Mouse (Mus musculus): ENCODE data around the gene Angptl2. TPM values are rescaled to one million over a fixed set of nuclear protein-coding genes. Genes with fewer than 3 reads are reported as not detected.
A peak's percentile ranks its signal among the peaks of the same experiment; 100 is the strongest.

Angptl2 gene
- polyA plus RNA-seq, 1 experiment: 17.2 TPM

GRCm38 (mm10) chr2:33254318-33254985, 38.6 kb downstream of the Angptl2 start:
- DNase-seq (ENCODE audit: low read depth): no peak
- TF ChIP-seq POLR2A (IDR thresholded peaks at IDR 0.05; ENCODE audit: borderline replicate concordance, extremely low read depth, insufficient read depth, insufficient read length, poor library complexity, severe bottlenecking): no peak
- no peak for TF ChIP-seq CTCF (IDR thresholded peaks at IDR 0.05; ENCODE audit: borderline replicate concordance, extremely low read depth, insufficient read depth, insufficient read length)

- DNase-seq (ENCODE audit: low read depth): no peak
- TF ChIP-seq CTCF (IDR thresholded peaks at IDR 0.05; ENCODE audit: borderline replicate concordance, extremely low read depth, insufficient read depth, insufficient read length) (no peak), POLR2A (IDR thresholded peaks at IDR 0.05; ENCODE audit: borderline replicate concordance, extremely low read depth, insufficient read depth, insufficient read length, poor library complexity, severe bottlenecking) (no peak)
Measured at GRCm38 (mm10) chr2:33256769-33257537, 41.1 kb downstream of the Angptl2 start.

DNA sequence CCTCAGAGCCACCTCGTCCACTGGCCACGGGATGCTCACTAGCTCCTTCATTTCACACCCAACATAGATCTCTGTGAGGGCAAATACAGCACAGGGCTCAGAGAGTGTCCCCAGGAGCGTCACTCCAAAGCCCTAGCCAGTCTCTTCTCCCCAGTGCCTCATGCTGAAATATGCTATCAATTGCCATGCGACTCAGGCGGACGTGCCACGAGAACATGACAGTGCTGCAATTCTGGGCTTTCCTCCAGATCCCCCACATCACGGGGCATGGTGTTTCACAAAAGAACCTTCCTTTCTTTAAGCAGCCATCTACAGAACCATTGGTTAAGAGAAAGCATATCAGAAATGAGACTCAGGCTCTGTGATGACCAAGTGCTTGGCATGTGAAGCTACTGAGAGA, 44.9 kb downstream of the Angptl2 start:
- TF ChIP-seq POLR2A (IDR thresholded peaks at IDR 0.05; ENCODE audit: borderline replicate concordance, extremely low read depth, insufficient read depth, insufficient read length, poor library complexity, severe bottlenecking) (no peak), CTCF (IDR thresholded peaks at IDR 0.05; ENCODE audit: borderline replicate concordance, extremely low read depth, insufficient read depth, insufficient read length) (no peak)

GRCm38 (mm10) chr2:33261475-33261874, 45.6 kb downstream of the Angptl2 start:
- TF ChIP-seq POLR2A (IDR thresholded peaks at IDR 0.05; ENCODE audit: borderline replicate concordance, extremely low read depth, insufficient read depth, insufficient read length, poor library complexity, severe bottlenecking) (no peak), CTCF (IDR thresholded peaks at IDR 0.05; ENCODE audit: borderline replicate concordance, extremely low read depth, insufficient read depth, insufficient read length) (no peak)
- no peak for DNase-seq (ENCODE audit: low read depth)

More for the DNA sequence above, 44.9 kb downstream of the Angptl2 start:
- peak; percentile 67 for DNase-seq (ENCODE audit: low read depth)

DNA sequence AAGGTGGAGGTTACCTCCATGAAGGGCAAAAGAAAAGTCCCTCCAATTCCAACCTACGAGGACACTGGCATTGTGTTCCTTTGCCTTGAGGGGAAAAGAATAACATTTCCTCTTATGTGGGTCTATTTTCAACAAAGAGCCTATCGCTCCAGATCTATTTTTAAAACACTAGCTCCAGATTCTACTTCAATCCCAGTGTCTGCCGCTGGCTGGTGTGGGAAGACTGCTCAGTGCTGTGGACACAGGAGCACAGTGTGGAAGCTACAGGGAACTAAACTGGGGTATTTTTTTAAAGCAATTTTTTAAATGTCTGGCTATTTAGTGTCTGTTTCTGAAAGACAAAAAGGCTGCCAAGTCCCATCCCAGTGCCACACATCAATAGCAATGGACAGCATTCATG, 49.9 kb downstream of the Angptl2 start:
- no peak for TF ChIP-seq POLR2A (IDR thresholded peaks at IDR 0.05; ENCODE audit: borderline replicate concordance, extremely low read depth, insufficient read depth, insufficient read length, poor library complexity, severe bottlenecking)
- TF ChIP-seq CTCF (IDR thresholded peaks at IDR 0.05; ENCODE audit: borderline replicate concordance, extremely low read depth, insufficient read depth, insufficient read length): no peak
- no peak for DNase-seq (ENCODE audit: low read depth)

- peak; percentile 88 for DNase-seq (ENCODE audit: low read depth)
- no peak for TF ChIP-seq CTCF (IDR thresholded peaks at IDR 0.05; ENCODE audit: borderline replicate concordance, extremely low read depth, insufficient read depth, insufficient read length)
- no peak for TF ChIP-seq POLR2A (IDR thresholded peaks at IDR 0.05; ENCODE audit: borderline replicate concordance, extremely low read depth, insufficient read depth, insufficient read length, poor library complexity, severe bottlenecking)
Measured at GRCm38 (mm10) chr2:33267075-33267474, 51.2 kb downstream of the Angptl2 start.

- no peak for DNase-seq (ENCODE audit: low read depth)
- TF ChIP-seq CTCF (IDR thresholded peaks at IDR 0.05; ENCODE audit: borderline replicate concordance, extremely low read depth, insufficient read depth, insufficient read length) (no peak), POLR2A (IDR thresholded peaks at IDR 0.05; ENCODE audit: borderline replicate concordance, extremely low read depth, insufficient read depth, insufficient read length, poor library complexity, severe bottlenecking) (no peak)
Measured at GRCm38 (mm10) chr2:33268384-33269131, 52.7 kb downstream of the Angptl2 start.

DNA sequence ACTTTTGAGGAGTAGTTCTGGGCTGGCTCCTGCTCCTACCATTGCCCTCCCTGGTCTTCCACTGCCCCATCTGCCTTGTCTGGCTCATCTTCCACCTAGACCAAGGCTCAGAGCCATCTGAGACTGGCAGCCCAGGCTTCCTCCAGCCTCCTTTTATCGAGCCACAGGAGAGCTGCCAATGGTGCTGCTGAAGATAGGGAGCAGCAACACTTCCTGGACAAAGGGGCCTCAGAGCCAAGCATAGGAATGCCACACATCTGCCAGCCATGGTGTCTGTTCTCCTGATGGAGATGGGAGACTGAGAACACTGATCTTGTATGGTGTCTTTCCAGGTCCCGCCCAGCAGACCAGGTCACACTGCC, 53.2 kb downstream of the Angptl2 start:
- TF ChIP-seq CTCF (IDR thresholded peaks at IDR 0.05; ENCODE audit: borderline replicate concordance, extremely low read depth, insufficient read depth, insufficient read length): no peak
- TF ChIP-seq POLR2A (IDR thresholded peaks at IDR 0.05; ENCODE audit: borderline replicate concordance, extremely low read depth, insufficient read depth, insufficient read length, poor library complexity, severe bottlenecking): no peak

GRCm38 (mm10) chr2:33270569-33270968, 54.7 kb downstream of the Angptl2 start:
- TF ChIP-seq POLR2A (IDR thresholded peaks at IDR 0.05; ENCODE audit: borderline replicate concordance, extremely low read depth, insufficient read depth, insufficient read length, poor library complexity, severe bottlenecking): no peak
- TF ChIP-seq CTCF (IDR thresholded peaks at IDR 0.05; ENCODE audit: borderline replicate concordance, extremely low read depth, insufficient read depth, insufficient read length): no peak
- DNase-seq (ENCODE audit: low read depth): no peak

More for the DNA sequence above, 53.2 kb downstream of the Angptl2 start:
- DNase-seq (ENCODE audit: low read depth): no peak

DNA sequence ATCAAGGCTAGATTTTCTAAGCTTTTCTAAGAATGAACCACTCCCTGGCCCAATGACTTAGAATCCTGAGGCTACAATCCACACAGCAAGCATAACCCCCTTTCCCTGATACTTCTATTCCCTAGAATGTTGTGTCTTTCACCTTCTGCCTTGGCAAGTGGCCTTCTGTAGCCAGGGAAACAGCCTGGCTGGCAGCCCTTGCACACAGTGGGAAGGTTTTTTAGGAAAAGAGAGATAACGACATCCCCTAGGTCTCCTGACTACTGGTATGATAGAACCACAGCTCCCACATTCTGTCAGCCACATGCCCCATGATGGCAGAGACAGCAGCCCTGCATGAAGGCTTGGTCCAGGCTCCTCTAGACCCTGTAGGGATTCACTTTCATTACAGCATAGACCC, 55.6 kb downstream of the Angptl2 start:
- DNase-seq (ENCODE audit: low read depth): peak; percentile 38
- TF ChIP-seq CTCF (IDR thresholded peaks at IDR 0.05; ENCODE audit: borderline replicate concordance, extremely low read depth, insufficient read depth, insufficient read length) (no peak), POLR2A (IDR thresholded peaks at IDR 0.05; ENCODE audit: borderline replicate concordance, extremely low read depth, insufficient read depth, insufficient read length, poor library complexity, severe bottlenecking) (no peak)
